Mouse (Mus musculus) adrenal gland, adult (tissue): ENCODE measurements at regions not wholly inside any gene's neighbourhood (a gene's known extent, or its start where the extent isn't known, plus 50 kb on each side); places are given as distances from the start of the nearest gene placed in this dataset.
"Not testable (repeated sequence)": the region's sequence is repeated elsewhere in the genome, so short reads cannot be mapped to it uniquely, and the experiment has no call there.

Experiments
- DNase-seq, 2 experiments: peaks; one replicate each; pipeline ENCODE4 v3.0.0; 2022 to 2023; ENCODE audit warnings: low spot score in 1 of 2; ENCODE audit not compliant: inconsistent age in 2 of 2

- no peak for DNase-seq
These were observed 239.5 kb downstream of the Mef2c start for GRCm38 (mm10) chr13:83743381-83743780.

GRCm38 (mm10) chr13:83744110-83744752 lies 240.4 kb downstream of the Mef2c start:
- no peak for DNase-seq

GRCm38 (mm10) chr13:83744981-83745555 lies 241.2 kb downstream of the Mef2c start:
- peak; percentile 42 to 64 for DNase-seq

GRCm38 (mm10) chr13:83745961-83746360 lies 242.1 kb downstream of the Mef2c start:
- DNase-seq: no peak

- no peak for DNase-seq
These were observed 243.8 kb downstream of the Mef2c start for GRCm38 (mm10) chr13:83747671-83748070.

- no peak for DNase-seq
These were observed 245.7 kb downstream of the Mef2c start for GRCm38 (mm10) chr13:83749376-83750150.

GRCm38 (mm10) chr13:83750437-83750836 lies 246.6 kb downstream of the Mef2c start:
- no peak for DNase-seq

- no peak for DNase-seq
These were observed 256.7 kb downstream of the Mef2c start for GRCm38 (mm10) chr13:83760387-83761170.

GRCm38 (mm10) chr13:83762484-83762883 lies 258.6 kb downstream of the Mef2c start:
- DNase-seq: no peak

GRCm38 (mm10) chr13:83763288-83763687 lies 259.5 kb downstream of the Mef2c start:
- DNase-seq: not testable (repeated sequence)

GRCm38 (mm10) chr13:83785643-83786042 lies 281.8 kb downstream of the Mef2c start:
- no peak for DNase-seq

GRCm38 (mm10) chr13:83809535-83809934 lies 305.7 kb downstream of the Mef2c start:
- no peak for DNase-seq

- no peak for DNase-seq
These were observed 316.5 kb downstream of the Mef2c start for GRCm38 (mm10) chr13:83820291-83820690.

- DNase-seq: no peak
These were observed 316.9 kb downstream of the Mef2c start for GRCm38 (mm10) chr13:83820721-83821120.

GRCm38 (mm10) chr13:83824926-83825325 lies 321.1 kb downstream of the Mef2c start:
- DNase-seq: no peak

- no peak for DNase-seq
These were observed 323.1 kb downstream of the Mef2c start for GRCm38 (mm10) chr13:83826841-83827463.

GRCm38 (mm10) chr13:83865932-83866685 lies 356.0 kb upstream of the Tmem161b start:
- DNase-seq: no peak

GRCm38 (mm10) chr13:83867211-83867610 lies 354.9 kb upstream of the Tmem161b start:
- no peak for DNase-seq

- DNase-seq: no peak
These were observed 354.1 kb upstream of the Tmem161b start for GRCm38 (mm10) chr13:83867831-83868473.

- DNase-seq: no peak
These were observed 353.2 kb upstream of the Tmem161b start for GRCm38 (mm10) chr13:83868922-83869321.
